Mouse (Mus musculus): ENCODE measurements around the gene Camk2g. TPM values are rescaled to one million over a fixed set of nuclear protein-coding genes. Genes with fewer than 3 reads are reported as not detected.

Gene Camk2g
- polyA plus RNA-seq, 1 experiment from 2014 or later, result 230 TPM

- no peaks in the 10 kb centered on the region for H3K27me3 ChIP-seq (replicated peaks)
These were observed 10.4 kb downstream of the Camk2g start for GRCm38 (mm10) chr14:20783526-20783925.

GRCm38 (mm10) chr14:20782860-20783259, 11.0 kb downstream of the Camk2g start:
- no peak overlapping the region for H3K27ac ChIP-seq (replicated peaks)
- no peak overlapping the region for H3K4me2 ChIP-seq
- no peaks in the 10 kb centered on the region for H3K27me3 ChIP-seq (replicated peaks)
- no peak overlapping the region for H3K9ac ChIP-seq (replicated peaks)
- peaks cover 61% of the 10 kb centered on the region for H3K36me3 ChIP-seq
- WGBS, result 89% methylated on average over 7 of the region's 7 CpGs
- no peaks in the 10 kb centered on the region for H3K9me3 ChIP-seq (replicated peaks)
- H3K4me1 ChIP-seq, result peaks cover 18% of the 10 kb centered on the region
- H3K4me3 ChIP-seq (replicated peaks), result no peak overlapping the region
- no peak for ATAC-seq (ENCODE audit: low FRiP score)

More at GRCm38 (mm10) chr14:20783526-20783925, 10.4 kb downstream of the Camk2g start:
- Histone ChIP-seq H3K4me2 (no peak overlapping the region), H3K9ac (replicated peaks) (no peak overlapping the region), H3K36me3 (peaks cover 61% of the 10 kb centered on the region), H3K9me3 (replicated peaks) (no peaks in the 10 kb centered on the region), H3K4me3 (replicated peaks) (no peak overlapping the region), H3K4me1 (peaks cover 23% of the 10 kb centered on the region), H3K27ac (replicated peaks) (no peak overlapping the region)
- ATAC-seq (ENCODE audit: low FRiP score), result no peak
- WGBS, result 93% methylated on average over 6 of the region's 6 CpGs

- Histone ChIP-seq H3K36me3 (peaks cover 61% of the 10 kb centered on the region), H3K4me1 (0 out of 2 replicates have a peak, but pooled peaks cover 5% of the 10 kb centered on the region), H3K9me3 (replicated peaks) (no peaks in the 10 kb centered on the region), H3K27me3 (replicated peaks) (no peaks in the 10 kb centered on the region), H3K27ac (replicated peaks) (no peak overlapping the region), H3K4me2 (no peak overlapping the region), H3K4me3 (replicated peaks) (no peak overlapping the region), H3K9ac (replicated peaks) (no peak overlapping the region)
- whole genome bisulfite sequencing, result 90% methylated on average over 8 of the region's 8 CpGs
- ATAC-seq (ENCODE audit: low FRiP score), result no peak
These were observed 13.7 kb downstream of the Camk2g start for GRCm38 (mm10) chr14:20780217-20780616.

- H3K9me3 ChIP-seq (replicated peaks), result no peaks in the 10 kb centered on the region
- 77% methylated on average over 8 of the region's 8 CpGs for WGBS
- peak overlapping the region; percentile 74 for H3K27ac ChIP-seq (replicated peaks)
- no peak overlapping the region for H3K9ac ChIP-seq (replicated peaks)
- H3K27me3 ChIP-seq (replicated peaks), result no peaks in the 10 kb centered on the region
- H3K36me3 ChIP-seq, result peaks cover 55% of the 10 kb centered on the region
- no peak overlapping the region for H3K4me3 ChIP-seq (replicated peaks)
- 0 out of 2 replicates have a peak, but pooled peaks cover 7% of the 10 kb centered on the region for H3K4me1 ChIP-seq
- peak; percentile 45 for ATAC-seq (ENCODE audit: low FRiP score)
- H3K4me2 ChIP-seq, result no peak overlapping the region
These were observed 15.4 kb downstream of the Camk2g start for GRCm38 (mm10) chr14:20778496-20778895.

- peaks cover 36% of the 10 kb centered on the region for H3K36me3 ChIP-seq
These were observed 18.2 kb downstream of the Camk2g start for GRCm38 (mm10) chr14:20775661-20776060.

GRCm38 (mm10) chr14:20773410-20773809, 20.5 kb downstream of the Camk2g start:
- no peak overlapping the region for H3K9ac ChIP-seq (replicated peaks)
- 73% methylated on average over 3 of the region's 3 CpGs for WGBS
- no peak overlapping the region for H3K4me2 ChIP-seq
- no peaks in the 10 kb centered on the region for H3K9me3 ChIP-seq (replicated peaks)
- no peak for ATAC-seq (ENCODE audit: low FRiP score)
- 0 out of 2 replicates have a peak, but pooled peaks cover 7% of the 10 kb centered on the region for H3K4me1 ChIP-seq
- no peaks in the 10 kb centered on the region for H3K27me3 ChIP-seq (replicated peaks)
- no peak overlapping the region for H3K4me3 ChIP-seq (replicated peaks)
- peaks cover 39% of the 10 kb centered on the region for H3K36me3 ChIP-seq
- H3K27ac ChIP-seq (replicated peaks), result no peak overlapping the region

More at GRCm38 (mm10) chr14:20775661-20776060, 18.2 kb downstream of the Camk2g start:
- H3K27ac ChIP-seq (replicated peaks), result no peak overlapping the region
- H3K9me3 ChIP-seq (replicated peaks), result no peaks in the 10 kb centered on the region
- WGBS, result 34% methylated on average over 6 of the region's 6 CpGs
- no peak for ATAC-seq (ENCODE audit: low FRiP score)
- no peak overlapping the region for H3K4me2 ChIP-seq
- no peaks in the 10 kb centered on the region for H3K27me3 ChIP-seq (replicated peaks)
- H3K4me3 ChIP-seq (replicated peaks), result no peak overlapping the region
- H3K4me1 ChIP-seq, result 0 out of 2 replicates have a peak, but pooled peaks cover 7% of the 10 kb centered on the region
- H3K9ac ChIP-seq (replicated peaks), result no peak overlapping the region

GRCm38 (mm10) chr14:20772808-20773207, 21.1 kb downstream of the Camk2g start:
- Histone ChIP-seq H3K27me3 (replicated peaks) (no peaks in the 10 kb centered on the region), H3K4me1 (0 out of 2 replicates have a peak, but pooled peaks cover 7% of the 10 kb centered on the region), H3K36me3 (peaks cover 38% of the 10 kb centered on the region), H3K4me2 (no peak overlapping the region), H3K9ac (replicated peaks) (no peak overlapping the region), H3K27ac (replicated peaks) (no peak overlapping the region), H3K9me3 (replicated peaks) (no peaks in the 10 kb centered on the region), H3K4me3 (replicated peaks) (no peak overlapping the region)
- WGBS, result 84% methylated on average over 6 of the region's 6 CpGs
- ATAC-seq (ENCODE audit: low FRiP score), result no peak

GRCm38 (mm10) chr14:20771941-20772340, 21.9 kb downstream of the Camk2g start:
- no peaks in the 10 kb centered on the region for H3K27me3 ChIP-seq (replicated peaks)
- ATAC-seq (ENCODE audit: low FRiP score), result no peak
- H3K4me1 ChIP-seq, result 0 out of 2 replicates have a peak, but pooled peaks cover 7% of the 10 kb centered on the region
- H3K4me3 ChIP-seq (replicated peaks), result no peak overlapping the region
- 88% methylated on average over 3 of the region's 3 CpGs for WGBS
- H3K36me3 ChIP-seq, result peaks cover 32% of the 10 kb centered on the region
- no peak overlapping the region for H3K4me2 ChIP-seq
- H3K9me3 ChIP-seq (replicated peaks), result no peaks in the 10 kb centered on the region
- H3K27ac ChIP-seq (replicated peaks), result no peak overlapping the region
- no peak overlapping the region for H3K9ac ChIP-seq (replicated peaks)

GRCm38 (mm10) chr14:20768581-20768980, 25.3 kb downstream of the Camk2g start:
- no peak for ATAC-seq (ENCODE audit: low FRiP score)
- peaks cover 51% of the 10 kb centered on the region for H3K36me3 ChIP-seq
- WGBS, result 86% methylated on average over 5 of the region's 5 CpGs

GRCm38 (mm10) chr14:20767936-20768335, 26.0 kb downstream of the Camk2g start:
- ATAC-seq (ENCODE audit: low FRiP score), result no peak

More at GRCm38 (mm10) chr14:20768581-20768980, 25.3 kb downstream of the Camk2g start:
- Histone ChIP-seq H3K27ac (replicated peaks) (no peak overlapping the region), H3K4me3 (replicated peaks) (no peak overlapping the region), H3K4me2 (no peak overlapping the region), H3K4me1 (peaks cover 5% of the 10 kb centered on the region; the same call in 1 of the 2 replicates), H3K27me3 (replicated peaks) (no peaks in the 10 kb centered on the region), H3K9ac (replicated peaks) (no peak overlapping the region), H3K9me3 (replicated peaks) (no peaks in the 10 kb centered on the region)

GRCm38 (mm10) chr14:20765642-20766258, 28.1 kb downstream of the Camk2g start:
- Histone ChIP-seq H3K27me3 (replicated peaks) (no peaks in the 10 kb centered on the region), H3K4me2 (no peak overlapping the region), H3K9ac (replicated peaks) (no peak overlapping the region), H3K9me3 (replicated peaks) (no peaks in the 10 kb centered on the region), H3K27ac (replicated peaks) (peak overlapping the region; percentile 33; the same call in 1 of the 2 replicates), H3K4me3 (replicated peaks) (no peak overlapping the region), H3K4me1 (peaks cover 5% of the 10 kb centered on the region; the same call in 1 of the 2 replicates), H3K36me3 (peaks cover 72% of the 10 kb centered on the region)
- peak; percentile 86 for ATAC-seq (ENCODE audit: low FRiP score)
- 27% methylated on average over 12 of the region's 12 CpGs for WGBS

More at GRCm38 (mm10) chr14:20767936-20768335, 26.0 kb downstream of the Camk2g start:
- Histone ChIP-seq H3K4me3 (replicated peaks) (no peak overlapping the region), H3K27me3 (replicated peaks) (no peaks in the 10 kb centered on the region), H3K4me2 (no peak overlapping the region), H3K9me3 (replicated peaks) (no peaks in the 10 kb centered on the region), H3K9ac (replicated peaks) (no peak overlapping the region), H3K27ac (replicated peaks) (no peak overlapping the region), H3K4me1 (peaks cover 5% of the 10 kb centered on the region; the same call in 1 of the 2 replicates), H3K36me3 (peaks cover 57% of the 10 kb centered on the region)
- WGBS, result 93% methylated on average over 7 of the region's 7 CpGs

- H3K27me3 ChIP-seq (replicated peaks), result no peaks in the 10 kb centered on the region
- peaks cover 5% of the 10 kb centered on the region; the same call in 1 of the 2 replicates for H3K4me1 ChIP-seq
- H3K27ac ChIP-seq (replicated peaks), result no peak overlapping the region
- H3K36me3 ChIP-seq, result peaks cover 73% of the 10 kb centered on the region
- H3K4me3 ChIP-seq (replicated peaks), result no peak overlapping the region
- ATAC-seq (ENCODE audit: low FRiP score), result no peak
- H3K4me2 ChIP-seq, result no peak overlapping the region
- no peaks in the 10 kb centered on the region for H3K9me3 ChIP-seq (replicated peaks)
- no peak overlapping the region for H3K9ac ChIP-seq (replicated peaks)
- 91% methylated on average over 5 of the region's 5 CpGs for WGBS
These were observed 28.9 kb downstream of the Camk2g start for GRCm38 (mm10) chr14:20764942-20765341.
